Mouse (Mus musculus): ENCODE results near the gene Atp5mpl.

Gene Atp5mpl

GRCm38 (mm10) chr12:111966683-111967173, at the start of gene Atp5mpl:
Atp5mpl (minus strand) TSS chr12:111966977.
- DNase-seq: peak; percentile 95

GRCm38 (mm10) chr12:112016346-112016745, 49.6 kb upstream of the Atp5mpl start:
- no peak for DNase-seq

- no peak for DNase-seq
Observed at GRCm38 (mm10) chr12:112013271-112013801, 46.6 kb upstream of the Atp5mpl start.

GRCm38 (mm10) chr12:112012511-112013270, 45.9 kb upstream of the Atp5mpl start:
- DNase-seq: no peak

- peak; percentile 58 for DNase-seq
Observed at GRCm38 (mm10) chr12:112001223-112001622, 34.4 kb upstream of the Atp5mpl start.

- no peak for DNase-seq
Observed at GRCm38 (mm10) chr12:111999735-112000134, 33.0 kb upstream of the Atp5mpl start.

GRCm38 (mm10) chr12:111995161-111995560, 28.4 kb upstream of the Atp5mpl start:
- no peak for DNase-seq

GRCm38 (mm10) chr12:111992626-111993025, 25.8 kb upstream of the Atp5mpl start:
- no peak for DNase-seq

GRCm38 (mm10) chr12:111986756-111987155, 20.0 kb upstream of the Atp5mpl start:
- DNase-seq: no peak

- no peak for DNase-seq
Observed at GRCm38 (mm10) chr12:111983165-111983564, 16.4 kb upstream of the Atp5mpl start.

- DNase-seq: no peak
Observed at GRCm38 (mm10) chr12:111981831-111982230, 15.1 kb upstream of the Atp5mpl start.

- DNase-seq: no peak
Observed at GRCm38 (mm10) chr12:111980887-111981367, 14.2 kb upstream of the Atp5mpl start, which contains the start of gene Rd3l. Rd3l (minus strand) TSS chr12:111981317.

- DNase-seq: no peak
Observed at GRCm38 (mm10) chr12:111978274-111978673, 11.5 kb upstream of the Atp5mpl start.

GRCm38 (mm10) chr12:111977138-111977537, 10.4 kb upstream of the Atp5mpl start:
- no peak for DNase-seq

- no peak for DNase-seq
Observed at GRCm38 (mm10) chr12:111974578-111974977, 7.8 kb upstream of the Atp5mpl start.

- no peak for DNase-seq
Observed at GRCm38 (mm10) chr12:111972504-111972903, 5.7 kb upstream of the Atp5mpl start.

GRCm38 (mm10) chr12:111971231-111971686, 4.5 kb upstream of the Atp5mpl start, which contains the start of gene Tdrd9:
Tdrd9 (plus strand) TSS chr12:111971559.
- no peak for DNase-seq

GRCm38 (mm10) chr12:111970085-111970484, 3.3 kb upstream of the Atp5mpl start:
- no peak for DNase-seq

GRCm38 (mm10) chr12:111963339-111963738, 3.4 kb downstream of the Atp5mpl start:
- DNase-seq: no peak

- DNase-seq: peak; percentile 75
Observed at GRCm38 (mm10) chr12:111958101-111958865, 8.5 kb downstream of the Atp5mpl start.

- no peak for DNase-seq
Observed at GRCm38 (mm10) chr12:111956173-111956572, 10.6 kb downstream of the Atp5mpl start.

GRCm38 (mm10) chr12:111951701-111952100, 15.1 kb downstream of the Atp5mpl start:
- DNase-seq: no peak

- no peak for DNase-seq
Observed at GRCm38 (mm10) chr12:111950486-111950885, 16.3 kb downstream of the Atp5mpl start.
